Mouse (Mus musculus) embryonic facial prominence, embryonic 14.5 days (tissue): ENCODE measurements around the gene Atg10. TPM values are rescaled to one million over a fixed set of nuclear protein-coding genes. Genes with fewer than 3 reads are reported as not detected.
A peak's percentile ranks its signal among the peaks of the same experiment; 100 is the strongest.

Experiments
- ATAC-seq: fragments of 200-750 bp; cut with Nextera tagmentation; 2 replicates; pipeline ENCODE4 v1.8.0; 2017; ENCODE audit warnings: low read depth, moderate number of reproducible peaks, moderate TSS enrichment
- DNase-seq: peaks from one replicate; pipeline ENCODE4 v3.0.0-alpha.2; 2015; ENCODE audit warnings: low spot score
- H3K27ac ChIP-seq: fragments of 300-500 bp; sonication (generic); replicated peaks from 2 replicates; pipeline ENCODE4 v1.5.1; 2014; ENCODE audit warnings: low read depth, mild to moderate bottlenecking, low read length, moderate library complexity
- H3K27me3 ChIP-seq: fragments of 300-500 bp; sonication (generic); replicated peaks from 2 replicates; pipeline ENCODE4 v1.6.1; 2014; ENCODE audit warnings: low read length; ENCODE audit not compliant: control insufficient read depth, insufficient read depth
- H3K36me3 ChIP-seq: fragments of 300-500 bp; sonication (generic); 2 replicates; pipeline ENCODE4 v1.6.1; 2014; ENCODE audit warnings: low read length, mixed read lengths; ENCODE audit not compliant: control insufficient read depth, insufficient read depth
- H3K4me1 ChIP-seq: fragments of 300-500 bp; sonication (generic); 2 replicates; pipeline ENCODE4 v1.6.1; 2014; ENCODE audit warnings: antibody characterized with exemption, low read length; ENCODE audit not compliant: control insufficient read depth, insufficient read depth
- H3K4me2 ChIP-seq: fragments of 300-500 bp; sonication (generic); 2 replicates; pipeline ENCODE4 v1.6.1; 2014; ENCODE audit warnings: low read depth, mild to moderate bottlenecking, low read length, moderate library complexity, mixed read lengths
- H3K4me3 ChIP-seq: fragments of 300-500 bp; sonication (generic); 2 replicates; pipeline ENCODE4 v1.5.1; 2014; ENCODE audit warnings: low read depth, mild to moderate bottlenecking, low read length
- H3K9ac ChIP-seq: fragments of 300-500 bp; sonication (generic); 2 replicates; pipeline ENCODE4 v1.6.1; 2014; ENCODE audit warnings: low read depth, mild to moderate bottlenecking, low read length, moderate library complexity, mixed read lengths
- H3K9me3 ChIP-seq: fragments of 300-500 bp; sonication (generic); 2 replicates; pipeline ENCODE4 v1.6.1; 2016; ENCODE audit warnings: low read length; ENCODE audit not compliant: control insufficient read depth
- WGBS: fragments of 180-500 bp; shearing (Covaris S2); extraction: QIAGEN DNeasy Blood & Tissue Kit; methylation state at CpG from one replicate; pipeline ENCODE4 v1.1.7; 2014; 5-methylcytosine and 5-hydroxymethylcytosine counted together
- polyA plus RNA-seq: library from polyadenylated mRNA; unstranded; fragments of >200 nt; fragmentation: Nextera tagmentation; extraction: Ambion mirVana; gene quantifications from 2 replicates; pipeline ENCODE4 v1.2.1, GENCODE M21; 2014

The Atg10 gene
- polyA plus RNA-seq, 1 experiment from 2014 or later, result 14.5 TPM

GRCm38 (mm10) chr13:91091731-91092190 lies 132.0 kb downstream of the Atg10 start:
- no peak overlapping the region for H3K4me2 ChIP-seq
- no peaks in the 10 kb centered on the region for H3K9me3 ChIP-seq
- ATAC-seq (no peak), DNase-seq (no peak)
- no peak overlapping the region for H3K9ac ChIP-seq
- H3K27me3 ChIP-seq, result no peaks in the 10 kb centered on the region
- peaks cover 24% of the 10 kb centered on the region for H3K4me1 ChIP-seq
- H3K36me3 ChIP-seq, result no peaks in the 10 kb centered on the region
- H3K4me3 ChIP-seq, result no peak overlapping the region
- no peak overlapping the region for H3K27ac ChIP-seq
- WGBS, result 75% methylated on average over 2 of the region's 2 CpGs

DNA sequence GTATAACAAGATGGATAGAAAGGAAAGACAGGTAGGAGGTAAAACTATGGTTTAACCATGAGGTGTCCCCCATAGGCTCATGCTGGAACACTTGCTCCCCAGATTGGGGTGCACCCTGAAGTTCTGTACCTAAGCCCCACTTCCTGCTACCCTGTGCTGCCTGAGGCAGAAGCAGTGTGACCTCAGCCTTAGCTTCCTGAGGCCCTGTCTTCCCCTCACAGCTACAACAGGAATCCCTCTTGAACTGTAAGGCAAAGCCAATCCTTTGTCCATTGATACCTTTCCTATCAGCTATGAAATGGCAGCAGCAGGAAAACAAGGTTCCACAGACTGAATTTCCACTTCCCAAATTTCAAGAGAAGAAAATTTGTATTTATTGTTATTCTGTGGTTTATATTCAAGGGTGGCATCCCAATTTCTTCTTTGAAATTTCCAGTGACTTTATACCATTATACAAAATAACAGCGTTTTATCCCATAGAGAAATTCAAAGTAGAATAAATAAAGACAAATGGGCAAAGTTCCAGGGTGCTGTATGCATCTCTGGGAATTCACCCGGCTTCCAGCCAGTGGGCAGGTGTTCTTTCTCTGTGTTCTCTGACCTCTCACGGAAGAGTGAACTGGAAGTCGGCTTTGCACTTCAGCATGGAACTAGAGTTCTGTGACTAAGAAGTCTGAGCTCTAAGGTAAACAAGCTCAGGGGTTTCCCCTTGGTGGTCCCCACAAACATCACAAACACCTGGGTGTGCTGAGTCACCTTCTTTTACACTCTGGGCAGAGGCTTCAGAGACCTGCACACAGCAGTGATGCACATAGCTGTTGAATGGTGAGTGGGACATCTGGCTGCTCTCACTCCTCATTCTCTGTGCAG lies 132.7 kb downstream of the Atg10 start:
- no peak for DNase-seq
- Histone ChIP-seq H3K27ac (no peak overlapping the region), H3K4me2 (no peak overlapping the region), H3K9ac (no peak overlapping the region), H3K4me3 (no peak overlapping the region), H3K27me3 (no peaks in the 10 kb centered on the region), H3K4me1 (peaks cover 24% of the 10 kb centered on the region), H3K36me3 (no peaks in the 10 kb centered on the region), H3K9me3 (no peaks in the 10 kb centered on the region)
- no peak for ATAC-seq
- 58% methylated on average over 4 of the region's 4 CpGs for WGBS

GRCm38 (mm10) chr13:91086361-91086900 lies 137.3 kb downstream of the Atg10 start:
- DNase-seq (no peak), ATAC-seq (no peak)
- WGBS, result 89% methylated on average over 12 of the region's 12 CpGs
- no peaks in the 10 kb centered on the region for H3K27me3 ChIP-seq
- H3K4me3 ChIP-seq, result no peak overlapping the region
- no peak overlapping the region for H3K4me2 ChIP-seq
- no peaks in the 10 kb centered on the region for H3K9me3 ChIP-seq
- no peak overlapping the region for H3K9ac ChIP-seq
- no peaks in the 10 kb centered on the region for H3K4me1 ChIP-seq
- no peaks in the 10 kb centered on the region for H3K36me3 ChIP-seq
- no peak overlapping the region for H3K27ac ChIP-seq

- no peak overlapping the region for H3K4me3 ChIP-seq
- no peaks in the 10 kb centered on the region for H3K4me1 ChIP-seq
- ATAC-seq (no peak), DNase-seq (no peak)
- H3K9ac ChIP-seq, result no peak overlapping the region
- no peak overlapping the region for H3K27ac ChIP-seq
- no peaks in the 10 kb centered on the region for H3K27me3 ChIP-seq
- 0 out of 2 replicates have a peak, but pooled peaks cover 8% of the 10 kb centered on the region for H3K9me3 ChIP-seq
- H3K36me3 ChIP-seq, result no peaks in the 10 kb centered on the region
- WGBS, result 94% methylated on average over 2 of the region's 2 CpGs
- H3K4me2 ChIP-seq, result no peak overlapping the region
Observed at GRCm38 (mm10) chr13:91072351-91072750, 151.4 kb downstream of the Atg10 start.

DNA sequence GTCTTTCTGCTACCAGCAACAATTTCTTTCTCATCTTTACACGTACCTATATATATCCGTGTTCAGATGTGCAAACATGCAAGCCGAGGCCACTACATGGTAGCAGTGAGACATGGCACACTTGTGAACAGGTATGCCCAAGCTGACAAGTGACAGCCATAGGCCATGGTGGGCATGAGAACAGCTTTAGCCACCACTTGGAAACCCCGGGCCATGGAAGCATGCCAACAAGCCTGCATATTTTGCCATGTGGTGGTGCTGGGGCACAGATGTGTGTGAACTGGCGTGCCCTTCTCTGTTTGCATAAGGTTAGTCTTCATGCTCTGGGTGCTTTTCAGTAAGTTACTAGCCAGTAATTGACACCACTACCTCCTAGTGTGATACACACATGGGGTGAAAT lies 162.9 kb downstream of the Atg10 start:
- Histone ChIP-seq H3K4me1 (no peaks in the 10 kb centered on the region), H3K27ac (no peak overlapping the region), H3K27me3 (no peaks in the 10 kb centered on the region), H3K4me3 (no peak overlapping the region), H3K9ac (no peak overlapping the region), H3K4me2 (no peak overlapping the region), H3K9me3 (no peaks in the 10 kb centered on the region), H3K36me3 (no peaks in the 10 kb centered on the region)
- no peak for ATAC-seq
- 83% methylated on average over 5 of the region's 5 CpGs for WGBS
- DNase-seq, result no peak

- Histone ChIP-seq H3K4me1 (no peaks in the 10 kb centered on the region), H3K36me3 (no peaks in the 10 kb centered on the region), H3K9ac (no peak overlapping the region), H3K27me3 (no peaks in the 10 kb centered on the region), H3K4me2 (no peak overlapping the region), H3K27ac (no peak overlapping the region), H3K4me3 (no peak overlapping the region), H3K9me3 (peaks cover 15% of the 10 kb centered on the region)
- ATAC-seq (no peak), DNase-seq (no peak)
- WGBS, result 81% methylated on average over 4 of the region's 4 CpGs
Observed at GRCm38 (mm10) chr13:91048171-91048570, 175.6 kb downstream of the Atg10 start.

- 81% methylated on average over 5 of the region's 5 CpGs for WGBS
- H3K9ac ChIP-seq, result no peak overlapping the region
Observed at GRCm38 (mm10) chr13:91046851-91047250, 176.9 kb downstream of the Atg10 start.

DNA sequence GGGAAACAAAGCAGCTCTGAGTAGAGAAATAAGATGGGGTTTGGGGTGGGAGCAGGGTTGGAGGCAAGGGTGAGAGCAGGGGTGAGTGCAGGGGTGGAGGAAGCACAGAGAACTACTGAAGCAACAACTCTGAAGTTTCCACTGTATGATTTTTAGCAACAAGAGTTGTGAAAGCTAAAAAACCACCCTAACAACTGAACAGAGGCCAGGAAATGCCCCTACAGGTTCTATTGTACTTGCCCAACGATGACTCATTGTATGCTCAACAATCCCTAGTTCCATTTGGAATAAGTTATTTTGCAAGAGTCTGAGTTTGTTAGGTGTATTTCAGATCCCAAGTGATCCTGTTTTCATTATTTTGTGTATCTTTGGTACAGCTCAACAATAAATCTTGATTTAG lies 182.5 kb downstream of the Atg10 start:
- H3K36me3 ChIP-seq, result no peaks in the 10 kb centered on the region
- no peaks in the 10 kb centered on the region for H3K9me3 ChIP-seq
- DNase-seq (no peak), ATAC-seq (no peak)
- no peak overlapping the region for H3K9ac ChIP-seq
- WGBS, result 92% methylated on average over 1 of the region's 1 CpGs
- no peak overlapping the region for H3K4me2 ChIP-seq
- no peaks in the 10 kb centered on the region for H3K27me3 ChIP-seq
- no peak overlapping the region for H3K4me3 ChIP-seq
- no peak overlapping the region for H3K27ac ChIP-seq
- peaks cover 14% of the 10 kb centered on the region for H3K4me1 ChIP-seq

More at GRCm38 (mm10) chr13:91046851-91047250, 176.9 kb downstream of the Atg10 start:
- DNase-seq (no peak), ATAC-seq (no peak)
- no peak overlapping the region for H3K4me3 ChIP-seq
- no peaks in the 10 kb centered on the region for H3K36me3 ChIP-seq
- no peaks in the 10 kb centered on the region for H3K4me1 ChIP-seq
- H3K9me3 ChIP-seq, result peaks cover 6% of the 10 kb centered on the region
- H3K27me3 ChIP-seq, result no peaks in the 10 kb centered on the region
- H3K4me2 ChIP-seq, result no peak overlapping the region
- no peak overlapping the region for H3K27ac ChIP-seq

GRCm38 (mm10) chr13:91040421-91040820 lies 183.3 kb downstream of the Atg10 start:
- Histone ChIP-seq H3K27me3 (no peaks in the 10 kb centered on the region), H3K4me1 (peaks cover 14% of the 10 kb centered on the region), H3K9ac (no peak overlapping the region), H3K36me3 (no peaks in the 10 kb centered on the region), H3K4me2 (no peak overlapping the region), H3K27ac (no peak overlapping the region), H3K4me3 (no peak overlapping the region), H3K9me3 (no peaks in the 10 kb centered on the region)
- no peak for ATAC-seq
- DNase-seq, result peak; percentile 56
